Mouse (Mus musculus): Measurements from ENCODE around the gene Zmiz2. TPM values are rescaled to one million over a fixed set of nuclear protein-coding genes. Genes with fewer than 3 reads are reported as not detected.

Zmiz2 gene
- total and polyA plus RNA-seq, 3 experiments: 10.6 to 238 (median 46.3) TPM

DNA sequence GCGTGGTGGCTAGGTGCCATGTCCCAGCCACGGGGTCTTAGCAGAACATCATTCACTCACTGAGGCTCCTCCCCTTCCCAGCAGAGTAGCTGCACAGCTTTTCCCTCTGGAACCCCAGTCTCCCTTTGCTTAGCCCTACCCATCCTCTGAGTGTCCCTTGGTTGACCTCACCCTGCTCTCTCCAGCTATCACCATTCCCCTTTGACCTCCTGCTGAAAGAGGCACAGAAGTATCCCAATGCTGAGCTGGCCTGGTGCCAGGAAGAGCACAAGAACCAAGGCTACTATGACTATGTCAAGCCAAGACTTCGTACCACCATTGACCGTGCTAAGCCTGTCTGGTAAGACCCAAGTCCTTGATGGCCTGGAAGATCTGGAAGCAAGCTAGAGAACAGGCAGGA lies 33.8 kb upstream of the Zmiz2 start:
- Histone ChIP-seq H3K27ac (ENCODE audit: insufficient read depth, low read depth) (no peak overlapping the region), H3K4me2 (ENCODE audit: insufficient read depth, low read depth, poor library complexity, severe bottlenecking) (no peak overlapping the region), H3K9ac (ENCODE audit: insufficient read depth, low read depth) (no peak overlapping the region), H3K36me3 (replicated peaks in 1 of 2; ENCODE audit: control insufficient read depth in 1 of 2, insufficient read depth in 1 of 2, low read length in 1 of 2) (peaks cover 66 to 70% of the 10 kb centered on the region in 2 experiments), H3K9me3 (replicated peaks; ENCODE audit: low read length) (no peaks in the 10 kb centered on the region), H3K4me3 (replicated peaks in 1 of 3; ENCODE audit: low read depth in 2 of 3, low read length in 2 of 3, poor library complexity in 1 of 3) (no peak overlapping the region), H3K4me1 (ENCODE audit: control insufficient read depth in 1 of 2, insufficient read depth in 2 of 2) (peaks cover 7 to 20% of the 10 kb centered on the region in 2 experiments), H3K27me3 (replicated peaks) (no peaks in the 10 kb centered on the region), H3K79me2 (replicated peaks; ENCODE audit: control insufficient read depth, extremely low read depth, insufficient read depth, poor library complexity, severe bottlenecking) (no peaks in the 10 kb centered on the region)
- no peak for DNase-seq (ENCODE audit: extremely low read depth)
- in situ Hi-C loops (cut with MboI; ENCODE audit: low pct_ligation_motif_present, low pct_unique_long_range_greater_than_20kb, low sequenced_read_pairs): no loop called here
- TF ChIP-seq TBP (conservative IDR thresholded peaks at IDR 0.05; ENCODE audit: low read depth, low read length): no peak
- dilution Hi-C loops (cut with MboI; ENCODE audit: extremely low pct_ligation_motif_present, extremely low pct_unique_long_range_greater_than_20kb, low sequenced_read_pairs): no loop called here

DNA sequence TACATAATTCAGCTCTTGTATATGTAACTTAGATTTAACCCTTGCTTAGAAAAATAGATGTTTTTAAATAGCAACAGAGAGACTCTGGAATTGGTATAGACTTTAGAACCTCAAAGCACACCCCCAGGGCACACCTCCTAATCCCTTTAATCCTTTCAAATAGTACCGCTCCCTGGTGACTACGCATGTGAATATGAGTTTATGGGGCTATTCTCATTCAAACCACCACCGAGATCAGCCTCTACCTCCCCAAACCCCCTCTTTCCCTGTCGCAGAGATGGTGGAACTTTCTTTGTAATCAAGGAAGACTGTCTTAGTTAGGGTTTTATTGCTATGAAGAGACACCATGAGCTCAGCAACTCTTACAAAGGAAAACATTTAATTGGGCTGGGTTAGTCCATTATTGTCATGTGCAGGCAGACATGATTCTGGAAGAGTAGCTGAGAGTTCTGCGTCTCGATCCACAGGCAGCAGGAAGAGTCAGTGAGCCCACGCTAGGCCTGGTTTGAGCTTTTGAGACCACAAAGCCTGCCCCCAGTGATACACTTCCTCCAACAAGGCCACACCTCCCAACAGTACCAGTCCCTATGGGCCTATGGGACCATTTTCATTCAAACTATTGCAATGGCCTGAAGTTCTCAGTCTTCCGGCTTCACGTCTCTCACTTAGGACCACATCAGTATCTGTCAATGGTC lies 24.1 kb upstream of the Zmiz2 start:
- peak; percentile 17 for DNase-seq (ENCODE audit: extremely low read depth)
- in situ Hi-C loops (cut with MboI; ENCODE audit: low pct_ligation_motif_present, low pct_unique_long_range_greater_than_20kb, low sequenced_read_pairs): no loop called here
- no peak for TF ChIP-seq POLR2A (IDR thresholded peaks at IDR 0.05; ENCODE audit: low read depth, low read length)
- 0 out of 2 replicates have a peak, but pooled peaks have one; percentile 11 for TF ChIP-seq TCF12 (IDR thresholded peaks at IDR 0.05; ENCODE audit: low read depth, low read length)
- TF ChIP-seq RAD21 (IDR thresholded peaks at IDR 0.05; ENCODE audit: low read depth, low read length): no peak
- TF ChIP-seq NRF1 (IDR thresholded peaks at IDR 0.05; ENCODE audit: low read depth, low read length): no peak
- no peak for TF ChIP-seq POLR2AphosphoS2 (IDR thresholded peaks at IDR 0.05; ENCODE audit: low read depth, low read length)
- TF ChIP-seq EP300 (IDR thresholded peaks at IDR 0.05; ENCODE audit: low read length): no peak
- TF ChIP-seq USF2 (conservative IDR thresholded peaks at IDR 0.05; ENCODE audit: low read depth, low read length): no peak
- TF ChIP-seq KAT2A (IDR thresholded peaks at IDR 0.05; ENCODE audit: insufficient replicate concordance, low read length): 0 out of 2 replicates have a peak, but pooled peaks have one; percentile 9
- no peak for TF ChIP-seq CHD1 (IDR thresholded peaks at IDR 0.05; ENCODE audit: low read depth, low read length)
- no peak for TF ChIP-seq MAZ (IDR thresholded peaks at IDR 0.05; ENCODE audit: low read depth, low read length)
- no peak for TF ChIP-seq JUND (conservative IDR thresholded peaks at IDR 0.05; ENCODE audit: low read depth, low read length)
- TF ChIP-seq MYC (IDR thresholded peaks at IDR 0.05; ENCODE audit: low read depth, low read length): no peak
- TF ChIP-seq USF1 (IDR thresholded peaks at IDR 0.05; ENCODE audit: low read depth, low read length): no peak
- TF ChIP-seq ZNF384 (IDR thresholded peaks at IDR 0.05; ENCODE audit: low read depth, low read length): no peak
- TF ChIP-seq CTCF (conservative IDR thresholded peaks at IDR 0.05 in 1 of 2, IDR thresholded peaks at IDR 0.05 in 1 of 2; ENCODE audit: low read depth in 2 of 2, low read length in 2 of 2): no peak
- no peak for TF ChIP-seq ETS1 (conservative IDR thresholded peaks at IDR 0.05; ENCODE audit: low read depth, low read length)
- 0 out of 2 replicates have a peak, but pooled peaks have one; percentile 38 for TF ChIP-seq SIN3A (IDR thresholded peaks at IDR 0.05; ENCODE audit: low read length)
- TF ChIP-seq E2F4 (IDR thresholded peaks at IDR 0.05; ENCODE audit: insufficient replicate concordance, low read depth, low read length): no peak
- H3K27me3 ChIP-seq (replicated peaks): no peaks in the 10 kb centered on the region
- no peaks in the 10 kb centered on the region for H3K36me3 ChIP-seq (replicated peaks in 1 of 2; ENCODE audit: control insufficient read depth in 1 of 2, insufficient read depth in 1 of 2, low read length in 1 of 2)
- no peak overlapping the region for H3K27ac ChIP-seq (ENCODE audit: insufficient read depth, low read depth)
- no peak overlapping the region for H3K4me3 ChIP-seq (replicated peaks in 1 of 3; ENCODE audit: low read depth in 2 of 3, low read length in 2 of 3, poor library complexity in 1 of 3)
- H3K4me2 ChIP-seq (ENCODE audit: insufficient read depth, low read depth, poor library complexity, severe bottlenecking): no peak overlapping the region
- H3K79me2 ChIP-seq (replicated peaks; ENCODE audit: control insufficient read depth, extremely low read depth, insufficient read depth, poor library complexity, severe bottlenecking): no peaks in the 10 kb centered on the region
- peaks cover 2% of the 10 kb centered on the region for H3K9me3 ChIP-seq (replicated peaks; ENCODE audit: low read length)
- no peak overlapping the region for H3K9ac ChIP-seq (ENCODE audit: insufficient read depth, low read depth)
- dilution Hi-C loops (cut with MboI; ENCODE audit: extremely low pct_ligation_motif_present, extremely low pct_unique_long_range_greater_than_20kb, low sequenced_read_pairs): no loop called here
- H3K4me1 ChIP-seq (ENCODE audit: control insufficient read depth in 1 of 2, insufficient read depth in 2 of 2): peaks cover 12 to 20% of the 10 kb centered on the region in 2 experiments
